Mouse (Mus musculus) thymus, adult 2 months (tissue): ENCODE measurements at regions not wholly inside any gene's neighbourhood (a gene's known extent, or its start where the extent isn't known, plus 50 kb on each side); places are given as distances from the start of the nearest gene placed in this dataset.

Experiments
- DNase-seq: peaks from one replicate; pipeline ENCODE4 v3.0.0; 2021
- H3K27ac ChIP-seq: fragments of 200-500 bp; 2 replicates; pipeline ENCODE4 v1.5.1; 2012; ENCODE audit warnings: low read length, control low read depth; ENCODE audit not compliant: control insufficient read depth, insufficient read depth
- H3K27me3 ChIP-seq: fragments of 200-500 bp; 2 replicates; pipeline ENCODE4 v1.6.1; 2012; ENCODE audit warnings: mild to moderate bottlenecking, low read length, moderate library complexity, mixed read lengths; ENCODE audit not compliant: control insufficient read depth, insufficient read depth
- H3K36me3 ChIP-seq: fragments of 200-500 bp; 2 replicates; pipeline ENCODE4 v1.6.1; 2012; ENCODE audit warnings: mild to moderate bottlenecking, low read length, moderate library complexity; ENCODE audit not compliant: control insufficient read depth, insufficient read depth
- H3K4me1 ChIP-seq: fragments of 200-500 bp; replicated peaks from 2 replicates; pipeline ENCODE4 v1.6.1; 2012; ENCODE audit warnings: low read length; ENCODE audit not compliant: control insufficient read depth, insufficient read depth
- H3K4me3 ChIP-seq: fragments of 200-500 bp; 2 replicates; pipeline ENCODE4 v1.5.1; 2012; ENCODE audit warnings: mild to moderate bottlenecking, low read length, control low read depth, moderate library complexity; ENCODE audit not compliant: control insufficient read depth, insufficient read depth
- CTCF ChIP-seq: fragments of 200-500 bp; IDR thresholded peaks from 2 replicates; pipeline ENCODE4 v1.5.1; 2012; ENCODE audit warnings: mild to moderate bottlenecking, control low read depth, low read length, moderate library complexity, borderline replicate concordance; ENCODE audit not compliant: control insufficient read depth, poor library complexity, insufficient read depth; ENCODE audit errors: extremely low read depth
- POLR2A ChIP-seq: fragments of 200-500 bp; IDR thresholded peaks from 2 replicates; pipeline ENCODE4 v1.6.1; 2012; ENCODE audit warnings: mild to moderate bottlenecking, low read length, control low read depth, moderate library complexity; ENCODE audit not compliant: control insufficient read depth, poor library complexity, insufficient read depth; ENCODE audit errors: extremely low read depth
- WGBS: fragments of 180-500 bp; shearing (Covaris S2); methylation state at CpG from one replicate; pipeline ENCODE4 v1.1.7; 2018; 5-methylcytosine and 5-hydroxymethylcytosine counted together

GRCm38 (mm10) chr8:116282341-116282740 lies 222.4 kb upstream of the Dynlrb2 start:
- TF ChIP-seq POLR2A (no peak), CTCF (no peak)
- 96% methylated on average over 5 of the region's 5 CpGs for WGBS
- no peak overlapping the region for H3K27ac ChIP-seq

GRCm38 (mm10) chr8:116275014-116275413 lies 229.8 kb upstream of the Dynlrb2 start:
- TF ChIP-seq POLR2A, result no peak
- no peak for TF ChIP-seq CTCF
- Histone ChIP-seq H3K4me3 (no peak overlapping the region), H3K4me1 (no peaks in the 10 kb centered on the region), H3K36me3 (no peaks in the 10 kb centered on the region), H3K27ac (no peak overlapping the region), H3K27me3 (no peaks in the 10 kb centered on the region)
- DNase-seq, result no peak
- WGBS, result 78% methylated on average over 4 of the region's 4 CpGs

More at GRCm38 (mm10) chr8:116282341-116282740, 222.4 kb upstream of the Dynlrb2 start:
- Histone ChIP-seq H3K27me3 (no peaks in the 10 kb centered on the region), H3K4me1 (no peaks in the 10 kb centered on the region), H3K36me3 (no peaks in the 10 kb centered on the region), H3K4me3 (no peak overlapping the region)
- no peak for DNase-seq

- no peak for DNase-seq
- no peaks in the 10 kb centered on the region for H3K4me1 ChIP-seq
- 97% methylated on average over 6 of the region's 6 CpGs for WGBS
- TF ChIP-seq POLR2A (no peak), CTCF (no peak)
- no peaks in the 10 kb centered on the region for H3K27me3 ChIP-seq
- H3K36me3 ChIP-seq, result no peaks in the 10 kb centered on the region
- no peak overlapping the region for H3K4me3 ChIP-seq
- no peak overlapping the region for H3K27ac ChIP-seq
Observed at GRCm38 (mm10) chr8:116271238-116271637, 233.5 kb upstream of the Dynlrb2 start.

GRCm38 (mm10) chr8:116269393-116269792 lies 235.4 kb upstream of the Dynlrb2 start:
- no peaks in the 10 kb centered on the region for H3K27me3 ChIP-seq
- no peak overlapping the region for H3K27ac ChIP-seq
- H3K36me3 ChIP-seq, result no peaks in the 10 kb centered on the region
- H3K4me1 ChIP-seq, result no peaks in the 10 kb centered on the region
- TF ChIP-seq POLR2A (no peak), CTCF (no peak)
- no peak overlapping the region for H3K4me3 ChIP-seq
- no peak for DNase-seq

GRCm38 (mm10) chr8:116268685-116269084 lies 236.1 kb upstream of the Dynlrb2 start:
- 89% methylated on average over 2 of the region's 2 CpGs for WGBS
- Histone ChIP-seq H3K4me3 (no peak overlapping the region), H3K27me3 (no peaks in the 10 kb centered on the region), H3K36me3 (no peaks in the 10 kb centered on the region), H3K27ac (no peak overlapping the region), H3K4me1 (no peaks in the 10 kb centered on the region)
- TF ChIP-seq POLR2A, result no peak
- DNase-seq, result no peak

GRCm38 (mm10) chr8:116268161-116268560 lies 236.6 kb upstream of the Dynlrb2 start:
- WGBS, result 93% methylated on average over 9 of the region's 9 CpGs
- Histone ChIP-seq H3K27ac (no peak overlapping the region), H3K4me3 (no peak overlapping the region)

GRCm38 (mm10) chr8:116267021-116267420 lies 237.8 kb upstream of the Dynlrb2 start:
- H3K4me3 ChIP-seq, result no peak overlapping the region
- WGBS, result 90% methylated on average over 4 of the region's 4 CpGs
- TF ChIP-seq POLR2A, result no peak
- no peak for TF ChIP-seq CTCF
- no peak overlapping the region for H3K27ac ChIP-seq
- H3K36me3 ChIP-seq, result no peaks in the 10 kb centered on the region
- DNase-seq, result no peak
- no peaks in the 10 kb centered on the region for H3K27me3 ChIP-seq
- H3K4me1 ChIP-seq, result no peaks in the 10 kb centered on the region

More at GRCm38 (mm10) chr8:116268161-116268560, 236.6 kb upstream of the Dynlrb2 start:
- DNase-seq, result no peak
- H3K36me3 ChIP-seq, result no peaks in the 10 kb centered on the region
- TF ChIP-seq CTCF (no peak), POLR2A (no peak)
- H3K27me3 ChIP-seq, result no peaks in the 10 kb centered on the region
- H3K4me1 ChIP-seq, result no peaks in the 10 kb centered on the region
